Mouse (Mus musculus): ENCODE results near the gene 0610010K14Rik.

- TF ChIP-seq CTCF (IDR thresholded peaks at IDR 0.05; ENCODE audit: low read depth), result peak; percentile 97
- TF ChIP-seq EP300 (IDR thresholded peaks at IDR 0.05; ENCODE audit: low read depth), result peak; percentile 94
Observed at GRCm38 (mm10) chr11:70230239-70230727, 7.4 kb downstream of the 0610010K14Rik start.
